Mouse (Mus musculus): Measurements from ENCODE around the gene Sun2. TPM values are rescaled to one million over a fixed set of nuclear protein-coding genes. Genes with fewer than 3 reads are reported as not detected.

Sun2 gene
- polyA plus RNA-seq, 1 experiment from 2014 or later, result 6.0 TPM

DNA sequence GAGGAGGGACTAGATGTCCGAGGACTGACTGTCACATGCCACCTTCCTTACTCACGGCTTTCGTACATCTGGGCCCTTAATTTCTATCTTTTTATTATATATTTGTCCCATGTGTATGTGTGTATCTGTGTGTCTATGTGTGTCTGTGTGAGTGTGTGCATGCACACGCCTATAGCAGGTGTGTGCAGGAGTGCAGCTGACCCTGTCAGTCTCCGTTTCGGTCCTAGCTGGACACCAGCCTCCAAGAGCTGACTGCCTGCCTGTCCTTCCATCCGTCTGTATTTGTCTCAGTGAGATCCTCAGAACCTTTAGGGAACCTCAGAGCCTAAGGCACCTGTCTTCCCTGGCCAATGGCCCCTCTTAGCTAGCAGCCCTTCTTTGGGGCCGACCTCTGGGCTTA is 22.1 kb downstream of the Sun2 start:
- Histone ChIP-seq H3K9me3 (no peaks in the 10 kb centered on the region), H3K9ac (no peak overlapping the region), H3K4me1 (no peaks in the 10 kb centered on the region), H3K27me3 (no peaks in the 10 kb centered on the region), H3K36me3 (peaks cover 79% of the 10 kb centered on the region), H3K4me2 (no peak overlapping the region), H3K27ac (no peak overlapping the region), H3K4me3 (no peak overlapping the region)
- ATAC-seq (ENCODE audit: insufficient number of reproducible peaks, low FRiP score, low TSS enrichment, low read depth), result no peak
- WGBS, result 88% methylated on average over 8 of the region's 8 CpGs

DNA sequence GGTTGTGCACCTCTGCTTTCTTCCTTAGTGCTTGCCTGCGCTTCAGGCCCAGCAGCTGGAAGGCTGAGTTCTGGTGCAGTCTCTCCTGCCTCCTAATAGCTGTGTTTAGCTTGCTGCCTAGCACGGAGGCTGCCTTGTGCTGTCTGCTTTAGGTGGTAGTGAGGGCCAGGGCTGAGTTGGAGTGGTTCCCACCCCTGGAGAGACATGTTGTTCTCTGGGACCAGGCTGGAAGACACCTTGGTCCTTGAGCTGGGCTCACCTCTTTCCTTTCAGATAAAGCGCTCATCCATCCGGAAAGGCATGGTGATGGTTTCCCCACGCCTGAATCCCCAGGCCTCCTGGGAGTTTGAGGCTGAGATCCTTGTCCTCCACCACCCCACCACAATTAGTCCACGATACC is 25.6 kb downstream of the Sun2 start:
- H3K4me3 ChIP-seq, result no peak overlapping the region
- H3K27ac ChIP-seq, result no peak overlapping the region
- H3K4me2 ChIP-seq, result no peak overlapping the region
- H3K4me1 ChIP-seq, result no peaks in the 10 kb centered on the region
- ATAC-seq (ENCODE audit: insufficient number of reproducible peaks, low FRiP score, low TSS enrichment, low read depth), result no peak
- peaks cover 95% of the 10 kb centered on the region for H3K36me3 ChIP-seq
- H3K9ac ChIP-seq, result no peak overlapping the region
- no peaks in the 10 kb centered on the region for H3K27me3 ChIP-seq
- H3K9me3 ChIP-seq, result no peaks in the 10 kb centered on the region
- 94% methylated on average over 6 of the region's 6 CpGs for WGBS

DNA sequence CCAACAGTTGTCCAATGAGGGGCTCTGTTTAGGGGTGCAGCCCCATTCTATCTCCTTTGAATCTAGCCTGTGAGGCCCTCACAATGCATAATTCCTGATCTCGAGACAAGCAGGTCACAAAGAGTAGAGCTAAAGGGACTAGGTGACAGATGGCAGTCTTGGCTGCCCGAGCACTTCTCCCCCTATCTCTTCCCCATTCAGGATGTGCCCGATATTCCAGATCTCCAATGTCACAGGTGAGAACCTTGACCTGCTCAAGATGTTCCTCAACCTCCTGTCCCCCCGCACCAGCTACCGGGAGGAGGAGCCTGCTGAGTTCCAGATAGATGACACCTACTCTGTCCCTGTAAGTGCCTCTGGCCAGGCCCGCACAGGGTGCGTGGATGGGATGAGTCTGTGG is 26.7 kb downstream of the Sun2 start:
- ATAC-seq (ENCODE audit: insufficient number of reproducible peaks, low FRiP score, low TSS enrichment, low read depth), result no peak
- no peaks in the 10 kb centered on the region for H3K9me3 ChIP-seq
- peaks cover 96% of the 10 kb centered on the region for H3K36me3 ChIP-seq
- WGBS, result 91% methylated on average over 7 of the region's 7 CpGs
- no peak overlapping the region for H3K9ac ChIP-seq
- H3K4me1 ChIP-seq, result no peaks in the 10 kb centered on the region
- no peak overlapping the region for H3K4me2 ChIP-seq
- H3K27me3 ChIP-seq, result no peaks in the 10 kb centered on the region
- H3K27ac ChIP-seq, result no peak overlapping the region
- no peak overlapping the region for H3K4me3 ChIP-seq

DNA sequence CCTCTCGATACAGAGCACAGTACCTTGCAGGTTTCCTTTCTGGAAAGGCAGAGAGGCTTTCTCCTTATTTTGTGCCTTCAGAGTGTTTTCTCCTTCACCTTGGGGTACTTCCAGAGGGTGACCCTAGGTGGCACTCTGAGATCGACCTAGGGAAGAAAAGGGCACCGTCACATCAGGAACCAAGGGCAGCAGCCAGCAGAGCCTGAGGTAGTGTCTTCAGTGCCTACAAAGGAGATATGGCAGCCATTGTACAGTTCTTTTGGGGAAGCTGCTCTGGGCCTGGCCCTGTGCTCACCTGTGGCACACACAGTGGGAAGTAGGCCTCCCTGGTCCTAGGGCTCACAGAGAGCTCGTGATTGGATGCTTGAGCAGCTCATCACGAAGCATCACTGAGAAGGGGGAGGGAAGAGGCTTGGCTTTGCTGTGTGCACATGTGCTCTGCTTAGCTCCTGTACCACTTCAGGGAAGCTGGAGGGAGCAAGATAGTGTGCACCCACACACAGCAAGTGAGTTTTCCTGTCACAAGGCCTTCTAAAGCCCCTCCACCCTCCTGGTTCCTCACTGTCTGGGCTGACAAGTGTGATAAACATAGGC is 34.0 kb downstream of the Sun2 start:
- peaks cover 64% of the 10 kb centered on the region for H3K36me3 ChIP-seq
- WGBS, result 89% methylated on average over 5 of the region's 5 CpGs
- H3K9me3 ChIP-seq, result no peaks in the 10 kb centered on the region
- H3K4me1 ChIP-seq, result no peaks in the 10 kb centered on the region
- H3K9ac ChIP-seq, result no peak overlapping the region
- H3K4me2 ChIP-seq, result no peak overlapping the region
- H3K27ac ChIP-seq, result no peak overlapping the region
- H3K4me3 ChIP-seq, result no peak overlapping the region
- H3K27me3 ChIP-seq, result no peaks in the 10 kb centered on the region
- ATAC-seq (ENCODE audit: insufficient number of reproducible peaks, low FRiP score, low TSS enrichment, low read depth), result no peak

DNA sequence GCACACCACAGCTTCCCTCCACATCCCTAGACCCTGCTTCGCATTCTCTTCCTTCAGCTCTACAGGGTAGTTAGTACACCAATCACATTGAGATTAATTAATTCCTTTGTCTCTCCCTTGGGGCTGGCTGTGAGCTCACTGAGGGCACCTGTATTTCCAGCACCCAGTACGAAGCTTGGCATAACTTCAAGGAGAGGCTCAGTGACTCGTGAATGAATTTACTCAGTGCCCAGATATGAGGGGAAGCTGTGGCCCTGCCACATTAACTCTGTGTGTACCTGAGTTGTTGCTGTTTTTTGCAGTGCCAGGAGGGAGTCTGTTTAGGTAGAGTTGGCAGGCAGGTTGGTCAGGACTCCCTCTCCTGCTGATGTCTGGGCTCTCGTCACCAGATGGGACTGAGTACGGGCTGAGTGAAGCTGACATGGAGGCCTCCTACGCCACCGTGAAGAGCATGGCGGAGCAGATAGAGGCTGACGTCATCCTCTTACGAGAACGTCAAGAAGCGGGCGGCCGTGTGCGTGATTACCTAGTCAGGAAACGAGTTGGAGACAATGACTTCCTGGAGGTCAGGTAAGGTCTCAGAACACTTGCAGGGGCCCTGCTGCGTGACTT is 35.6 kb downstream of the Sun2 start:
- Histone ChIP-seq H3K9ac (no peak overlapping the region), H3K4me3 (no peak overlapping the region), H3K4me1 (no peaks in the 10 kb centered on the region), H3K27ac (no peak overlapping the region), H3K9me3 (no peaks in the 10 kb centered on the region), H3K4me2 (no peak overlapping the region), H3K27me3 (no peaks in the 10 kb centered on the region), H3K36me3 (peaks cover 49% of the 10 kb centered on the region)
- ATAC-seq (ENCODE audit: insufficient number of reproducible peaks, low FRiP score, low TSS enrichment, low read depth), result no peak
- 82% methylated on average over 17 of the region's 17 CpGs for WGBS

DNA sequence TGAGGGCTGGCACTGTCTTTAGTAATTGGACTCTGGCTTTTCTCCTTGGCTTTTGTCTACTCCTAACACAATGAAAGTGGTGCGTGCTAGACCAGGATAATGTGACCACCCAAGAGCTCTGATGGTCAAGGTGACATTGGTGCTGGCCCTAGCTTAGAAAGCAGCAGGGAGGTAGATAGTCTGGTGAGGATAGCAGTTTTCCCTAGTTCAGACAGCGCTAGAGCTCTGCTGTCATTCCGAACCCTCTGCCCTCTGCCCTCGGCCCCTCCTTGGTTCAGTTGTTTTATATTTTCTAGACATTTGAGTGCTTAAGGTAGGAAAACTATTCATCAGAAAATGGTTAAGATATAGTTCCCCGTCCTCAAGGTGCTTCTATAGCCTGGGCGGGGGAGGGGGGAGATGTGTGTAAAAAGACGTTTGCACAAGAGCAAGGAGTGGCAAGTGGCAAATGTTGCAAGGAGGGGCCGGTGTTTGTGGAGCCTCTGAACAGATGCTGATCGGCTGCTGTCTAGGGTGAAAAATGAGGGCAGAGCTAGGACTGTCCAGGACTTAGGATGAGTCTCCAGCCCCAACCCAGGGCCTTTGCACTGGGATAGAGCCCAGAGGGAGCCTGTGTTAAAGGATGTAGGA is 44.7 kb downstream of the Sun2 start:
- H3K9ac ChIP-seq, result no peak overlapping the region
- no peak for ATAC-seq (ENCODE audit: insufficient number of reproducible peaks, low FRiP score, low TSS enrichment, low read depth)
- peaks cover 2% of the 10 kb centered on the region; the same call in 1 of the 2 replicates for H3K4me1 ChIP-seq

DNA sequence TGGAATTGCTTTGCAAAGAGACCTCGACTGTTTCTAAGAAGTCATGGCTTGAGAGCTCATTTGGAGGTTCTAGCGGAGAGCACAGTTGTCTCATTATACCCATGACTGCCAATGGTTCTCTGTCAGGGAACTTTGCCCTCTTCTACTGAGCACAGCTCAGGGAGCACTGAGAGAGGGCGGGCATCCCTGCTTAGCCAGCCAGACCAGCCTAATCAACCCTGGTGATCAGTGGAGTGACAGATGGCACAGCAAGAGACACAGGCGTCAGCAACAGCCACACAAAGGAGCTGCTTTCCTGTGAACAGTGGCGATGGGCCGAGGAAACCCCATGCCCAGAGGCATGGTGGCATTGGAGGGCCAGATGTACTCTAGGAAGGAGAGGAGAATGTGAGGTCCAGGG is 45.3 kb downstream of the Sun2 start:
- ATAC-seq (ENCODE audit: insufficient number of reproducible peaks, low FRiP score, low TSS enrichment, low read depth), result no peak
- Histone ChIP-seq H3K4me2 (no peak overlapping the region), H3K36me3 (peaks cover 33% of the 10 kb centered on the region), H3K4me3 (no peak overlapping the region), H3K27me3 (no peaks in the 10 kb centered on the region), H3K9me3 (no peaks in the 10 kb centered on the region), H3K27ac (no peak overlapping the region), H3K4me1 (peaks cover 8% of the 10 kb centered on the region), H3K9ac (no peak overlapping the region)
- WGBS, result 82% methylated on average over 6 of the region's 6 CpGs

More for the DNA sequence above, 44.7 kb downstream of the Sun2 start:
- Histone ChIP-seq H3K9me3 (no peaks in the 10 kb centered on the region), H3K4me2 (no peak overlapping the region), H3K27ac (no peak overlapping the region), H3K27me3 (no peaks in the 10 kb centered on the region), H3K36me3 (peaks cover 33% of the 10 kb centered on the region), H3K4me3 (no peak overlapping the region)
- WGBS, result 71% methylated on average over 9 of the region's 9 CpGs

DNA sequence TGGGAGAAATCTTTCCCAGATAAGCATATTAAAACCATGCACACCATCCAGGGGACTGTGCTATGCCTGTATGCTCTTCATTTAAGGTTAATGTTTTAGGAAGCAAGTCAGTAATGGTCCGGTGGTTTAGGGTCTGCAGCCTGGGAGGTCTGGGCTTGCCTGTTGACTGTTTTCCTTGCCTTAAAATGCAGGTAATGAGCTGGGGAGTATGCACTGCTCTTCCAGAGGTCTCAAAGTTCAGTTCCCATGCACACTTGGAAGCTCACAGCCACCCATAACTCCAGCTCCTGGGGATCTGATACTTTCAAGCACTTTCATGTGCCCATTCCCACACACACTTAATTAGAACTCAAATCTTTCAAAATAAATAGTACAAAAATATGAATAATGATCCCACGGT is 45.8 kb downstream of the Sun2 start:
- WGBS, result 77% methylated on average over 2 of the region's 2 CpGs
- H3K27me3 ChIP-seq, result no peaks in the 10 kb centered on the region
- H3K27ac ChIP-seq, result no peak overlapping the region
- H3K36me3 ChIP-seq, result peaks cover 33% of the 10 kb centered on the region
- ATAC-seq (ENCODE audit: insufficient number of reproducible peaks, low FRiP score, low TSS enrichment, low read depth), result no peak
- H3K4me2 ChIP-seq, result no peak overlapping the region
- no peaks in the 10 kb centered on the region for H3K9me3 ChIP-seq
- peaks cover 14% of the 10 kb centered on the region for H3K4me1 ChIP-seq
- H3K9ac ChIP-seq, result no peak overlapping the region
- H3K4me3 ChIP-seq, result no peak overlapping the region

DNA sequence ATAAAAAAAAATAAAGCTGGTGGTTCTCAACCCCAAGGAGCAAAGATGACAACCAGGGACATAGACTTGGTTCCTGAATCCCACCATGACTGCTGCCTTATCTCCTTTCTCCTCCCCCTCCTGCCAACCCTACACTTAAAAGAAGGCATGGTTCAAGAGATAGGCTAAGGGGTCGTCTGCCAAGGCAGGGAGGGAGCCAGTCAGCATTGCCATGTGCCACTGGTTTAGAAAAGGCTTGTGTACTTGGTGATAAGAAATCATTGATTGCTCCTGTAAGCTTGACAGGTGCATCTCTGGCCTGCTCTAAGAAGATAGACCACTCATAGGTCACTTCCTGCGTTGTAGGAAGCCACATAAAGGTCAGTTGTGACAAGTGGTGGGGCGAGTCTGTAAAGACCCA is 46.8 kb downstream of the Sun2 start:
- H3K9ac ChIP-seq, result no peak overlapping the region
- no peak overlapping the region for H3K4me3 ChIP-seq
- H3K9me3 ChIP-seq, result no peaks in the 10 kb centered on the region
- no peak overlapping the region for H3K4me2 ChIP-seq
- H3K27me3 ChIP-seq, result no peaks in the 10 kb centered on the region
- ATAC-seq (ENCODE audit: insufficient number of reproducible peaks, low FRiP score, low TSS enrichment, low read depth), result no peak
- 63% methylated on average over 3 of the region's 3 CpGs for WGBS
- H3K36me3 ChIP-seq, result peaks cover 33% of the 10 kb centered on the region
- peaks cover 19% of the 10 kb centered on the region for H3K4me1 ChIP-seq
- H3K27ac ChIP-seq, result no peak overlapping the region

DNA sequence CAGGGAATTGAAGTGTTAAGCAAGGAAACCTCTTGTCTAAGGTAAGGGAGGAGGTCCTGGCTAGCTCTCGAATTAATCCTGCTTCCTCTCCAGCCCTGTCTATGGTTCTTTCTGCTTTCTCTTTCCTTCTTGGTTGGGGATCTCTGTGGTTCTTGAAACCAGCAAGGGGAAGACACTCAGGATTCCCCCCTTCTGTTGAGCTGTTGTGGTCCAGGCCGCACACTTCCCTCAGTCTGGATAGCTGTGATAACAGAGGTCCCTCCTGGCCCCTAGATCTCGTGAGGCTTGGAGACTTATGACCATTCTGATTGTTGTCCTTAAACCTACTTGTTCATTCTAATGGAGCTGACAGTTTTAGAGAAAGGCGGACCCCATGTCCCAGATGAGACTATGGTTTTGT is 47.8 kb downstream of the Sun2 start:
- no peak overlapping the region for H3K4me3 ChIP-seq
- H3K4me1 ChIP-seq, result peaks cover 26% of the 10 kb centered on the region
- no peak overlapping the region for H3K27ac ChIP-seq
- H3K4me2 ChIP-seq, result no peak overlapping the region
- H3K36me3 ChIP-seq, result peaks cover 32% of the 10 kb centered on the region
- no peaks in the 10 kb centered on the region for H3K27me3 ChIP-seq
- H3K9me3 ChIP-seq, result no peaks in the 10 kb centered on the region
- no peak overlapping the region for H3K9ac ChIP-seq
- 87% methylated on average over 4 of the region's 4 CpGs for WGBS
- no peak for ATAC-seq (ENCODE audit: insufficient number of reproducible peaks, low FRiP score, low TSS enrichment, low read depth)

DNA sequence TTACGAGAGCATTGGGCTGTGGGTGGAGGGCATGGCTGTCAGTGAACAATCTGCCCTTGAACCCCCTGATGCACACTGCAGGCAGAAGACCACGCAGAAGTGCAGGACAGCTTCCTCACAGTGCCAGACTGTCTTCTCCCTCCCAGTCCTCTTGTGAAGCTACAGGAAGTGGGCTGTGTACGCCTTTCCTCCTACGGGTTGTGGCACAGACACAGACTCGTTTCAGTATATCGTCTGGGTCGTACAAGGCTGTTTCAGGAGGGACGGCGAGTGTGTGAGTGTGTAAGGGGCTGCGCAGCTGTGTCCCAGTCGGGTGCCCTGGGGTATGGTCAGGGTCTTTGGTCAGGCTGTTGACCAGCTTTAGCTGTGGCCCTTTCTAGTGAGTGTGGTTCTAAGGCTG is 48.6 kb downstream of the Sun2 start:
- H3K4me2 ChIP-seq, result no peak overlapping the region
- H3K27me3 ChIP-seq, result no peaks in the 10 kb centered on the region
- no peak overlapping the region for H3K27ac ChIP-seq
- no peak overlapping the region for H3K4me3 ChIP-seq
- 81% methylated on average over 11 of the region's 11 CpGs for WGBS
- H3K36me3 ChIP-seq, result peaks cover 29% of the 10 kb centered on the region
- ATAC-seq (ENCODE audit: insufficient number of reproducible peaks, low FRiP score, low TSS enrichment, low read depth), result no peak
- H3K4me1 ChIP-seq, result peaks cover 29% of the 10 kb centered on the region
- H3K9ac ChIP-seq, result no peak overlapping the region
- H3K9me3 ChIP-seq, result no peaks in the 10 kb centered on the region

DNA sequence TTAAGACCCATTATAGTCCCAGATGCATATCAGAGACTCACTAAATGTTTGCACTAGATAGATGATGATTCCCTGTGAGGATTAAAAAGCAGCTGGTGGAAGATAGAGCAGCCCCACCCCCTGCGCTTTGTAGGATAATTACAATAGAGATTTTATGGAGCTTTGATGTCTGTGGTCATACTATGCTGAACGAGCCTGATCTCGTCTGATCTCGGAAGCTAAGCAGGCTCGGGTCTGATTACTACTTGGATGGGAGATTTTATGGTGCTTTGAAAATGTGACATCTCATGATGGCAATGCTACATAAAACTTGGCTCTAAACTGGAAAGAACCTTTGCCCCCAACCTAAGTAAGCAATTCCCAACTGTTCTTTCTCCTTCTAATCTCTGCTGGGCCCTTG is 50.0 kb downstream of the Sun2 start:
- Histone ChIP-seq H3K4me1 (peaks cover 34% of the 10 kb centered on the region), H3K27me3 (no peaks in the 10 kb centered on the region), H3K9ac (no peak overlapping the region), H3K36me3 (peaks cover 27% of the 10 kb centered on the region), H3K4me3 (peak overlapping the region; percentile 97), H3K4me2 (no peak overlapping the region), H3K9me3 (no peaks in the 10 kb centered on the region), H3K27ac (no peak overlapping the region)
- ATAC-seq (ENCODE audit: insufficient number of reproducible peaks, low FRiP score, low TSS enrichment, low read depth), result no peak
- WGBS, result 51% methylated on average over 5 of the region's 5 CpGs
